Mouse (Mus musculus) mesoderm, embryonic 11.5 days (tissue): ENCODE data around the gene Noxred1.
"Not testable (repeated sequence)": the region's sequence is repeated elsewhere in the genome, so short reads cannot be mapped to it uniquely, and the experiment has no call there.

Experiments
- DNase-seq: peaks from one replicate; pipeline ENCODE4 v3.0.0-alpha.2; 2012; ENCODE audit warnings: low read depth, low spot score

The Noxred1 gene

GRCm38 (mm10) chr12:87230379-87230895, 8.1 kb downstream of the Noxred1 start:
- no peak for DNase-seq

GRCm38 (mm10) chr12:87229633-87230032, 8.9 kb downstream of the Noxred1 start:
- no peak for DNase-seq

GRCm38 (mm10) chr12:87226801-87227200, 11.7 kb downstream of the Noxred1 start:
- DNase-seq = peak; percentile 4

- no peak for DNase-seq
These were observed 13.6 kb downstream of the Noxred1 start for GRCm38 (mm10) chr12:87224950-87225349.

GRCm38 (mm10) chr12:87219362-87219761, 19.2 kb downstream of the Noxred1 start:
- DNase-seq = peak; percentile 23

- no peak for DNase-seq
These were observed 20.9 kb downstream of the Noxred1 start for GRCm38 (mm10) chr12:87217596-87217995.

- DNase-seq = no peak
These were observed 22.5 kb downstream of the Noxred1 start for GRCm38 (mm10) chr12:87216053-87216452.

- no peak for DNase-seq
These were observed 25.5 kb downstream of the Noxred1 start for GRCm38 (mm10) chr12:87212844-87213606.

- not testable (repeated sequence) for DNase-seq
These were observed 32.7 kb downstream of the Noxred1 start for GRCm38 (mm10) chr12:87205789-87206188.

- DNase-seq = no peak
These were observed 36.8 kb downstream of the Noxred1 start for GRCm38 (mm10) chr12:87201694-87202093.

GRCm38 (mm10) chr12:87199973-87200586, 38.5 kb downstream of the Noxred1 start, which contains the start of gene Tmed8:
Tmed8 (minus strand) TSS chr12:87200454.
- peak; percentile 85 for DNase-seq

GRCm38 (mm10) chr12:87199206-87199972, 39.1 kb downstream of the Noxred1 start, which contains the start of gene Samd15:
Samd15 (plus strand) TSS chr12:87199723.
- DNase-seq = no peak

- no peak for DNase-seq
These were observed 39.7 kb downstream of the Noxred1 start for GRCm38 (mm10) chr12:87198792-87199191.

GRCm38 (mm10) chr12:87196310-87196709, 42.2 kb downstream of the Noxred1 start:
- no peak for DNase-seq

GRCm38 (mm10) chr12:87195069-87195468, 43.5 kb downstream of the Noxred1 start:
- DNase-seq = no peak

- DNase-seq = no peak
These were observed 45.5 kb downstream of the Noxred1 start for GRCm38 (mm10) chr12:87193008-87193407.

GRCm38 (mm10) chr12:87177631-87178030, 60.9 kb downstream of the Noxred1 start:
- DNase-seq = no peak

- DNase-seq = no peak
These were observed 63.2 kb downstream of the Noxred1 start for GRCm38 (mm10) chr12:87175194-87175946.
